Mouse (Mus musculus) CH12.LX (cell line): ENCODE measurements around the gene Smug1.

Experiments used
- CHD2 ChIP-seq: IDR thresholded peaks from 2 replicates; pipeline ENCODE4 v1.6.1; 2011; ENCODE audit warnings: low read length, improper control_type of control experiment
- CTCF ChIP-seq, 2 experiments: IDR thresholded peaks in 1 of 2; conservative IDR thresholded peaks in 1 of 2; 2 replicates each; pipeline ENCODE4 v1.5.1; 2011 to 2012; ENCODE audit warnings: low read depth in 2 of 2, low read length in 2 of 2, improper control_type of control experiment in 1 of 2, inconsistent platforms in 1 of 2, mild to moderate bottlenecking in 1 of 2, moderate library complexity in 1 of 2
- ELF1 ChIP-seq: IDR thresholded peaks from 2 replicates; pipeline ENCODE4 v1.6.1; 2014; ENCODE audit warnings: low read depth, mild to moderate bottlenecking, inconsistent platforms, low read length, improper control_type of control experiment
- EP300 ChIP-seq: IDR thresholded peaks from 2 replicates; pipeline ENCODE4 v1.6.1; 2011; ENCODE audit warnings: low read length, improper control_type of control experiment
- ETS1 ChIP-seq: conservative IDR thresholded peaks from 2 replicates; pipeline ENCODE4 v1.6.1; 2012; ENCODE audit warnings: low read depth, mild to moderate bottlenecking, inconsistent platforms, low read length, improper control_type of control experiment, moderate library complexity
- GABPA ChIP-seq: IDR thresholded peaks from 2 replicates; pipeline ENCODE4 v1.6.1; 2012; ENCODE audit warnings: low read depth, low read length, improper control_type of control experiment, inconsistent platforms; ENCODE audit not compliant: insufficient replicate concordance
- JUN ChIP-seq: IDR thresholded peaks from 2 replicates; pipeline ENCODE4 v1.6.1; 2011; ENCODE audit warnings: low read depth, mild to moderate bottlenecking, low read length, improper control_type of control experiment, moderate library complexity; ENCODE audit not compliant: insufficient read depth
- MAFK ChIP-seq: IDR thresholded peaks from 2 replicates; pipeline ENCODE4 v1.6.1; 2011; ENCODE audit warnings: low read length, improper control_type of control experiment; ENCODE audit not compliant: insufficient replicate concordance
- MAX ChIP-seq: IDR thresholded peaks from 2 replicates; pipeline ENCODE4 v1.6.1; 2011; ENCODE audit warnings: low read length, improper control_type of control experiment
- MYC ChIP-seq: IDR thresholded peaks from 2 replicates; pipeline ENCODE4 v1.6.1; 2011; ENCODE audit warnings: low read depth, mild to moderate bottlenecking, improper control_type of control experiment, low read length
- USF2 ChIP-seq: conservative IDR thresholded peaks from 2 replicates; pipeline ENCODE4 v1.6.1; 2011; ENCODE audit warnings: low read depth, low read length, improper control_type of control experiment
- ZC3H11A ChIP-seq: IDR thresholded peaks from 2 replicates; pipeline ENCODE4 v1.6.1; 2012; ENCODE audit warnings: low read depth, mild to moderate bottlenecking, inconsistent platforms, low read length, improper control_type of control experiment
- ZKSCAN1 ChIP-seq: IDR thresholded peaks from 2 replicates; pipeline ENCODE4 v1.6.1; 2012; ENCODE audit warnings: low read depth, inconsistent platforms, low read length, improper control_type of control experiment, borderline replicate concordance
- ZNF384 ChIP-seq: IDR thresholded peaks from 2 replicates; pipeline ENCODE4 v1.6.1; 2012; ENCODE audit warnings: low read depth, low read length, improper control_type of control experiment, inconsistent platforms

DNA sequence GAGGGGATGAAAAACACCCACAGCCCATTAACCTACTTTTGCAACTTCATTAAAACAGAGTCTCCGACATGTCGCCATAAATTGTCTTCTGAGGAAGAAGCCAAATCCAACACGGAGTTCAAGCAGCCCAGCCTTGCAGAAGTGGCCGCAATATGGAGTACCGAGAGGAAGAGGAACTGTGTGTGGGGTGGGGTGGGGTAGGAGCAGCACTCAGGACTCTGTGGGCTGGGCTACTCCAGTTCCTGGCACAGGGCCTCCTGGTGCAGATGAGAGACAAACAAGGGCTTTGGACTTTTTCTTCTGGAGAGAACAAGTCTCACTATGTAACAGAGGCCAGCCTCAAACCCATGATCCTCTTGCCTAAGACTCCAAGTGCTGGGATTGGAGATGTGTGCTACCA lies 40.9 kb downstream of the Smug1 start:
- TF ChIP-seq ZKSCAN1 (no peak), MAX (no peak), EP300 (no peak), CTCF (conservative IDR thresholded peaks at IDR 0.05 in 1 of 2, IDR thresholded peaks at IDR 0.05 in 1 of 2; ENCODE audit: low read depth in 2 of 2, low read length in 2 of 2) (no peak), MYC (no peak), JUN (no peak), ZNF384 (no peak), USF2 (no peak), ELF1 (no peak), CHD2 (no peak), GABPA (no peak), ZC3H11A (no peak), ETS1 (no peak), MAFK (no peak)
